Mouse (Mus musculus) intestine, postnatal 0 days (tissue): Measurements from ENCODE around the gene Ncor2. TPM values are rescaled to one million over a fixed set of nuclear protein-coding genes. Genes with fewer than 3 reads are reported as not detected.

Experiments
- ATAC-seq: fragments of 200-750 bp; cut with Nextera tagmentation; 2 replicates; pipeline ENCODE4 v1.8.0; 2017; ENCODE audit warnings: mild to moderate bottlenecking, moderate TSS enrichment, moderate library complexity
- H3K27ac ChIP-seq: fragments of 300-500 bp; sonication (generic); 2 replicates; pipeline ENCODE4 v1.5.1; 2014; ENCODE audit warnings: mild to moderate bottlenecking, low read depth, low read length, moderate library complexity
- H3K27me3 ChIP-seq: fragments of 300-500 bp; sonication (generic); replicated peaks from 2 replicates; pipeline ENCODE4 v1.6.1; 2014; ENCODE audit warnings: low read length, mixed read lengths; ENCODE audit not compliant: control insufficient read depth, insufficient read depth
- H3K36me3 ChIP-seq: fragments of 300-500 bp; sonication (generic); 2 replicates; pipeline ENCODE4 v1.6.1; 2014; ENCODE audit warnings: mild to moderate bottlenecking, moderate library complexity; ENCODE audit not compliant: control insufficient read depth, insufficient read depth
- H3K4me1 ChIP-seq: fragments of 300-500 bp; sonication (generic); replicated peaks from 2 replicates; pipeline ENCODE4 v1.6.1; 2014; ENCODE audit warnings: antibody characterized with exemption, low read length, mixed read lengths; ENCODE audit not compliant: control insufficient read depth, insufficient read depth
- H3K4me2 ChIP-seq: fragments of 300-500 bp; sonication (generic); replicated peaks from 2 replicates; pipeline ENCODE4 v1.6.1; 2014; ENCODE audit warnings: low read depth, mild to moderate bottlenecking, moderate library complexity
- H3K4me3 ChIP-seq: fragments of 300-500 bp; sonication (generic); 2 replicates; pipeline ENCODE4 v1.5.1; 2014; ENCODE audit warnings: low read depth, low read length
- H3K9ac ChIP-seq: fragments of 300-500 bp; sonication (generic); 2 replicates; pipeline ENCODE4 v1.6.1; 2014; ENCODE audit warnings: mild to moderate bottlenecking, low read depth, low read length
- H3K9me3 ChIP-seq: fragments of 300-500 bp; sonication (generic); 2 replicates; pipeline ENCODE4 v1.6.1; 2016; ENCODE audit warnings: mixed run types; ENCODE audit not compliant: control insufficient read depth
- CTCF ChIP-seq: sonication (generic); IDR thresholded peaks from 2 replicates; pipeline ENCODE4 v1.5.1; 2016; ENCODE audit warnings: low read depth, mild to moderate bottlenecking, control low read depth, antibody characterized with exemption, moderate library complexity
- WGBS: fragments of 180-500 bp; shearing (Covaris S2); extraction: QIAGEN DNeasy Blood & Tissue Kit; methylation state at CpG from one replicate; pipeline ENCODE4 v1.1.7; 2014; 5-methylcytosine and 5-hydroxymethylcytosine counted together
- polyA plus RNA-seq: library from polyadenylated mRNA; unstranded; fragments of >200 nt; fragmentation: Nextera tagmentation; extraction: Ambion mirVana; gene quantifications from 2 replicates; pipeline ENCODE4 v1.2.1, GENCODE M21; 2015

Gene Ncor2
- polyA plus RNA-seq: 7.1 and 7.6 TPM in 2 replicates

- Histone ChIP-seq H3K27ac (peak within 1 kb of the TSS; percentile 77), H3K36me3 (no peaks in the 10 kb centered on the region), H3K9ac (peak within 1 kb of the TSS; percentile 73), H3K4me3 (peak within 1 kb of the TSS; percentile 73), H3K27me3 (no peaks in the 10 kb centered on the region), H3K9me3 (no peaks in the 10 kb centered on the region), H3K4me1 (no peaks in the 10 kb centered on the region), H3K4me2 (peak within 1 kb of the TSS; percentile 98)
- peak; percentile 88 for ATAC-seq
- TF ChIP-seq CTCF: no peak
- WGBS: 0% methylated on average over 66 of the region's 87 CpGs
These were observed at the start of gene Ncor2 for GRCm38 (mm10) chr5:125179007-125179734. Gene Ncor2 (minus strand): TSS chr5:125179219.

GRCm38 (mm10) chr5:125227699-125228098 lies 48.7 kb upstream of the Ncor2 start:
- Histone ChIP-seq H3K27me3 (no peaks in the 10 kb centered on the region), H3K9me3 (no peaks in the 10 kb centered on the region), H3K27ac (no peak overlapping the region), H3K9ac (no peak overlapping the region), H3K4me2 (no peak overlapping the region), H3K4me3 (no peak overlapping the region), H3K4me1 (no peaks in the 10 kb centered on the region), H3K36me3 (no peaks in the 10 kb centered on the region)
- 97% methylated on average over 4 of the region's 4 CpGs for WGBS
- ATAC-seq: no peak
- 0 out of 2 replicates have a peak, but pooled peaks have one; percentile 12 for TF ChIP-seq CTCF

GRCm38 (mm10) chr5:125226229-125226634 lies 47.2 kb upstream of the Ncor2 start:
- ATAC-seq: 0 out of 2 replicates have a peak, but pooled peaks have one; percentile 19

GRCm38 (mm10) chr5:125224925-125225324 lies 45.9 kb upstream of the Ncor2 start:
- TF ChIP-seq CTCF: no peak
- Histone ChIP-seq H3K9ac (no peak overlapping the region), H3K4me3 (no peak overlapping the region), H3K27me3 (no peaks in the 10 kb centered on the region), H3K36me3 (no peaks in the 10 kb centered on the region), H3K4me1 (no peaks in the 10 kb centered on the region), H3K9me3 (no peaks in the 10 kb centered on the region), H3K4me2 (no peak overlapping the region), H3K27ac (no peak overlapping the region)
- WGBS: 53% methylated on average over 3 of the region's 3 CpGs
- ATAC-seq: no peak

More at GRCm38 (mm10) chr5:125226229-125226634, 47.2 kb upstream of the Ncor2 start:
- Histone ChIP-seq H3K4me3 (no peak overlapping the region), H3K9me3 (no peaks in the 10 kb centered on the region), H3K9ac (no peak overlapping the region), H3K27ac (no peak overlapping the region), H3K4me1 (no peaks in the 10 kb centered on the region), H3K4me2 (no peak overlapping the region), H3K27me3 (no peaks in the 10 kb centered on the region), H3K36me3 (no peaks in the 10 kb centered on the region)
- WGBS: 64% methylated on average over 12 of the region's 12 CpGs
- no peak for TF ChIP-seq CTCF

GRCm38 (mm10) chr5:125223961-125224360 lies 44.9 kb upstream of the Ncor2 start:
- H3K9me3 ChIP-seq: no peaks in the 10 kb centered on the region
- H3K27me3 ChIP-seq: no peaks in the 10 kb centered on the region
- no peak overlapping the region for H3K4me2 ChIP-seq
- no peak for TF ChIP-seq CTCF
- no peak overlapping the region for H3K9ac ChIP-seq
- H3K27ac ChIP-seq: no peak overlapping the region
- ATAC-seq: no peak
- no peaks in the 10 kb centered on the region for H3K4me1 ChIP-seq
- no peaks in the 10 kb centered on the region for H3K36me3 ChIP-seq
- H3K4me3 ChIP-seq: no peak overlapping the region
- WGBS: 64% methylated on average over 5 of the region's 5 CpGs

GRCm38 (mm10) chr5:125222706-125223105 lies 43.7 kb upstream of the Ncor2 start:
- Histone ChIP-seq H3K27ac (no peak overlapping the region), H3K9ac (no peak overlapping the region), H3K36me3 (no peaks in the 10 kb centered on the region), H3K4me3 (no peak overlapping the region), H3K27me3 (no peaks in the 10 kb centered on the region), H3K4me1 (no peaks in the 10 kb centered on the region), H3K9me3 (no peaks in the 10 kb centered on the region), H3K4me2 (no peak overlapping the region)
- ATAC-seq: no peak
- WGBS: 43% methylated on average over 6 of the region's 6 CpGs
- no peak for TF ChIP-seq CTCF
